Comparison of ENCODE assay signal across 1 mouse cellular context in genomic region chr3:94310911-94311310, GRCm38 (mm10).
TF ChIP-seq lines count a peak whose summit lies in the region.

No protein-coding gene starts in this region.

TF ChIP-seq in CH12.LX, 34 proteins besides CTCF, POLR2A, EP300 and RAD21 (continued from another document):
- TF ChIP-seq KAT2A (IDR thresholded peaks at IDR 0.05; ENCODE audit: insufficient replicate concordance, low read length) (no peak), UBTF (IDR thresholded peaks at IDR 0.05; ENCODE audit: low read depth, low read length) (no peak), E2F4 (IDR thresholded peaks at IDR 0.05; ENCODE audit: insufficient replicate concordance, low read depth, low read length) (no peak), ZKSCAN1 (IDR thresholded peaks at IDR 0.05; ENCODE audit: borderline replicate concordance, low read depth, low read length) (no peak), MYC (IDR thresholded peaks at IDR 0.05; ENCODE audit: low read depth, low read length) (no peak), TBP (conservative IDR thresholded peaks at IDR 0.05; ENCODE audit: low read depth, low read length) (no peak), POLR2AphosphoS2 (IDR thresholded peaks at IDR 0.05; ENCODE audit: low read depth, low read length) (no peak), SIN3A (IDR thresholded peaks at IDR 0.05; ENCODE audit: low read length) (no peak), NRF1 (IDR thresholded peaks at IDR 0.05; ENCODE audit: low read depth, low read length) (no peak), SMC3 (IDR thresholded peaks at IDR 0.05; ENCODE audit: low read depth, low read length) (no peak), CHD1 (IDR thresholded peaks at IDR 0.05; ENCODE audit: low read depth, low read length) (no peak)
TF ChIP-seq in CH12.LX: peak in this region for 0.
